In genomic region chr11:46214368-46215230, GRCm38 (mm10) we compare ENCODE assay signal across 9 mouse cellular contexts. TPM values are rescaled to one million over a fixed set of nuclear protein-coding genes. Genes with fewer than 3 reads are reported as not detected.
DNase-seq lines count a peak whose midpoint lies in the region; ATAC-seq and TF ChIP-seq lines count a peak whose summit lies in the region.
"Had no signal": no experiment of that assay in that cellular context is flagged by ENCODE, and none has a peak within 500 bp of the region (broad histone marks: within the 10 kb centered on the region; RNA-seq: fewer than 3 reads in every experiment).

No protein-coding gene starts in this region.

- peak; percentile 51 for DNase-seq in kidney, postnatal 0 days (ENCODE audit: low spot score)
- no peak for DNase-seq in kidney, postnatal 25 days
- no peak for DNase-seq in hindbrain, embryonic 11.5 days (ENCODE audit: low spot score)
- no peak for DNase-seq in midbrain, postnatal 0 days (ENCODE audit: low spot score)
- no peak for DNase-seq in thymus, postnatal 10 days (ENCODE audit: low spot score in 2 of 2)
- no peak for DNase-seq in spleen, adult 12 weeks (ENCODE audit: low spot score)
- no peak for DNase-seq in testis, postnatal 10 days (ENCODE audit: low spot score)

- H3K4me2 ChIP-seq in kidney, postnatal 0 days (ENCODE audit: low read length): no peak overlapping the region
- no peak overlapping the region for H3K4me2 ChIP-seq in embryonic facial prominence, embryonic 12.5 days (replicated peaks)
- H3K4me2 ChIP-seq in hindbrain, embryonic 11.5 days (replicated peaks; ENCODE audit: low read depth, low read length): no peak overlapping the region
- no peak overlapping the region for H3K4me2 ChIP-seq in midbrain, postnatal 0 days (ENCODE audit: low read depth, low read length, poor library complexity, severe bottlenecking)

- 36% methylated on average over 14 of the region's 14 CpGs for WGBS in kidney, postnatal 0 days
- 44% methylated on average over 14 of the region's 14 CpGs for WGBS in embryonic facial prominence, embryonic 12.5 days
- WGBS in hindbrain, embryonic 11.5 days: 69% methylated on average over 14 of the region's 14 CpGs
- 70% methylated on average over 14 of the region's 14 CpGs for WGBS in midbrain, postnatal 0 days

- peak overlapping the region; percentile 86 for H3K27ac ChIP-seq in kidney, postnatal 0 days
- H3K27ac ChIP-seq in embryonic facial prominence, embryonic 12.5 days: peak overlapping the region; percentile 91
- H3K27ac ChIP-seq in hindbrain, embryonic 11.5 days (ENCODE audit: low read depth, low read length): 0 out of 2 replicates have a peak overlapping the region, but pooled peaks have one; percentile 10
- peak overlapping the region; percentile 27; the same call in 1 of the 2 replicates for H3K27ac ChIP-seq in midbrain, postnatal 0 days (ENCODE audit: low read depth, low read length)

- no peaks in the 10 kb centered on the region for H3K9me3 ChIP-seq in kidney, postnatal 0 days (replicated peaks; ENCODE audit: low read length)
- H3K9me3 ChIP-seq in embryonic facial prominence, embryonic 12.5 days: no peaks in the 10 kb centered on the region
- no peaks in the 10 kb centered on the region for H3K9me3 ChIP-seq in hindbrain, embryonic 11.5 days (ENCODE audit: control insufficient read depth, low read length)
- H3K9me3 ChIP-seq in midbrain, postnatal 0 days (ENCODE audit: low read length): no peaks in the 10 kb centered on the region

- peaks cover 24% of the 10 kb centered on the region for H3K4me1 ChIP-seq in kidney, postnatal 0 days (replicated peaks; ENCODE audit: insufficient read depth, low read length)
- H3K4me1 ChIP-seq in embryonic facial prominence, embryonic 12.5 days: peaks cover 34% of the 10 kb centered on the region
- peaks cover 2% of the 10 kb centered on the region for H3K4me1 ChIP-seq in hindbrain, embryonic 11.5 days (replicated peaks; ENCODE audit: control insufficient read depth, insufficient read depth, low read length)
- peaks cover 7% of the 10 kb centered on the region for H3K4me1 ChIP-seq in midbrain, postnatal 0 days (ENCODE audit: insufficient read depth, low read length)

- ATAC-seq in kidney, postnatal 0 days (replicated peaks; ENCODE audit: low FRiP score, low read depth): no peak
- ATAC-seq in embryonic facial prominence, embryonic 12.5 days (ENCODE audit: insufficient number of reproducible peaks, insufficient read depth, low FRiP score, low TSS enrichment): no peak
- no peak for ATAC-seq in hindbrain, embryonic 11.5 days (ENCODE audit: low FRiP score)
- no peak for ATAC-seq in midbrain, postnatal 0 days (ENCODE audit: low FRiP score)

- H3K4me3 ChIP-seq in kidney, postnatal 0 days (replicated peaks; ENCODE audit: low read depth, low read length): no peak overlapping the region
- H3K4me3 ChIP-seq in embryonic facial prominence, embryonic 12.5 days: no peak overlapping the region
- H3K4me3 ChIP-seq in hindbrain, embryonic 11.5 days (ENCODE audit: low read depth, low read length): no peak overlapping the region
- no peak overlapping the region for H3K4me3 ChIP-seq in midbrain, postnatal 0 days (ENCODE audit: low read depth, low read length)

- no peaks in the 10 kb centered on the region for H3K27me3 ChIP-seq in kidney, postnatal 0 days (ENCODE audit: insufficient read depth, low read length)
- H3K27me3 ChIP-seq in embryonic facial prominence, embryonic 12.5 days: no peaks in the 10 kb centered on the region
- no peaks in the 10 kb centered on the region for H3K27me3 ChIP-seq in hindbrain, embryonic 11.5 days (ENCODE audit: control insufficient read depth, insufficient read depth, low read length)
- no peaks in the 10 kb centered on the region for H3K27me3 ChIP-seq in midbrain, postnatal 0 days (ENCODE audit: insufficient read depth, low read length)

- H3K9ac ChIP-seq in kidney, postnatal 0 days (ENCODE audit: low read depth, low read length): 0 out of 2 replicates have a peak overlapping the region, but pooled peaks have one; percentile 8
- H3K9ac ChIP-seq in embryonic facial prominence, embryonic 12.5 days: 0 out of 2 replicates have a peak overlapping the region, but pooled peaks have one; percentile 4
- H3K9ac ChIP-seq in hindbrain, embryonic 11.5 days (ENCODE audit: low read depth, low read length): no peak overlapping the region
- no peak overlapping the region for H3K9ac ChIP-seq in midbrain, postnatal 0 days (replicated peaks; ENCODE audit: low read length, poor library complexity, severe bottlenecking)

- no peaks in the 10 kb centered on the region for H3K36me3 ChIP-seq in kidney, postnatal 0 days (ENCODE audit: insufficient read depth, low read length)
- H3K36me3 ChIP-seq in embryonic facial prominence, embryonic 12.5 days: no peaks in the 10 kb centered on the region
- H3K36me3 ChIP-seq in hindbrain, embryonic 11.5 days (ENCODE audit: control insufficient read depth, insufficient read depth, low read length): no peaks in the 10 kb centered on the region
- peaks cover 3% of the 10 kb centered on the region; the same call in 1 of the 2 replicates for H3K36me3 ChIP-seq in midbrain, postnatal 0 days (ENCODE audit: insufficient read depth, low read length)

- TF ChIP-seq CTCF in kidney, postnatal 0 days (IDR thresholded peaks at IDR 0.05; ENCODE audit: low read depth): no peak
- no peak for TF ChIP-seq CTCF in midbrain, postnatal 0 days (IDR thresholded peaks at IDR 0.05)

RNA-seq across cellular contexts. Expression of gene Fndc9, which starts 20.7 kb away (rescaled TPM):
- 0.11 TPM in 2 replicates for polyA plus RNA-seq in kidney, postnatal 0 days (2015; fragmentation: Nextera tagmentation; extraction: Ambion mirVana)
- polyA plus RNA-seq in embryonic facial prominence, embryonic 12.5 days (2016; fragmentation: Nextera tagmentation; extraction: Ambion mirVana): 0.12 and 0.19 TPM in 2 replicates
- 0.68 and 1.0 TPM in 2 replicates for polyA plus RNA-seq in hindbrain, embryonic 11.5 days (2014; fragmentation: Nextera tagmentation; extraction: Ambion mirVana)
- total RNA-seq in midbrain, postnatal 0 days (2014; rRNA removed): 11.8 and 12.2 TPM in 2 replicates
- polyA plus RNA-seq in midbrain, postnatal 0 days (2015; fragmentation: Nextera tagmentation; extraction: Ambion mirVana): 18.9 and 20.8 TPM in 2 replicates
- polyA plus RNA-seq: liver, embryonic 16.5 days had no signal

RNA-seq across cellular contexts. Expression of gene Nipal4, which starts 48.3 kb away (rescaled TPM):
- 0.54 and 0.76 TPM in 2 replicates for polyA plus RNA-seq in kidney, postnatal 0 days (2015; fragmentation: Nextera tagmentation; extraction: Ambion mirVana)
- 0.43 and 0.79 TPM in 2 replicates for polyA plus RNA-seq in embryonic facial prominence, embryonic 12.5 days (2016; fragmentation: Nextera tagmentation; extraction: Ambion mirVana)
- polyA plus RNA-seq in hindbrain, embryonic 11.5 days (2014; fragmentation: Nextera tagmentation; extraction: Ambion mirVana): 0.96 and 1.6 TPM in 2 replicates
- total RNA-seq in midbrain, postnatal 0 days (2014; rRNA removed): 0.27 and 0.33 TPM in 2 replicates
- polyA plus RNA-seq in midbrain, postnatal 0 days (2015; fragmentation: Nextera tagmentation; extraction: Ambion mirVana): 0.10 and 0.17 TPM in 2 replicates

Comparison
In these comparisons a context has a peak if more than half of its experiments do, and no peak if none do; other contexts are left out.
1. H3K27ac ChIP-seq: peak in every context shown above with its lines; median percentile 91 in embryonic facial prominence, embryonic 12.5 days; 86 in kidney, postnatal 0 days; 27 in midbrain, postnatal 0 days; 10 in hindbrain, embryonic 11.5 days.
2. H3K9ac ChIP-seq: peak in kidney, postnatal 0 days (single experiment) and embryonic facial prominence, embryonic 12.5 days (single experiment); none in hindbrain, embryonic 11.5 days (single experiment) and midbrain, postnatal 0 days (single experiment).